Mouse (Mus musculus) intestine, postnatal 0 days (tissue): ENCODE measurements around the gene Cachd1. TPM values are rescaled to one million over a fixed set of nuclear protein-coding genes. Genes with fewer than 3 reads are reported as not detected.

Experiments
- ATAC-seq: fragments of 200-750 bp; cut with Nextera tagmentation; 2 replicates; pipeline ENCODE4 v1.8.0; 2017; ENCODE audit warnings: mild to moderate bottlenecking, moderate TSS enrichment, moderate library complexity
- H3K27ac ChIP-seq: fragments of 300-500 bp; sonication (generic); 2 replicates; pipeline ENCODE4 v1.5.1; 2014; ENCODE audit warnings: mild to moderate bottlenecking, low read depth, low read length, moderate library complexity
- H3K27me3 ChIP-seq: fragments of 300-500 bp; sonication (generic); replicated peaks from 2 replicates; pipeline ENCODE4 v1.6.1; 2014; ENCODE audit warnings: low read length, mixed read lengths; ENCODE audit not compliant: control insufficient read depth, insufficient read depth
- H3K36me3 ChIP-seq: fragments of 300-500 bp; sonication (generic); 2 replicates; pipeline ENCODE4 v1.6.1; 2014; ENCODE audit warnings: mild to moderate bottlenecking, moderate library complexity; ENCODE audit not compliant: control insufficient read depth, insufficient read depth
- H3K4me1 ChIP-seq: fragments of 300-500 bp; sonication (generic); replicated peaks from 2 replicates; pipeline ENCODE4 v1.6.1; 2014; ENCODE audit warnings: antibody characterized with exemption, low read length, mixed read lengths; ENCODE audit not compliant: control insufficient read depth, insufficient read depth
- H3K4me2 ChIP-seq: fragments of 300-500 bp; sonication (generic); replicated peaks from 2 replicates; pipeline ENCODE4 v1.6.1; 2014; ENCODE audit warnings: low read depth, mild to moderate bottlenecking, moderate library complexity
- H3K4me3 ChIP-seq: fragments of 300-500 bp; sonication (generic); 2 replicates; pipeline ENCODE4 v1.5.1; 2014; ENCODE audit warnings: low read depth, low read length
- H3K9ac ChIP-seq: fragments of 300-500 bp; sonication (generic); 2 replicates; pipeline ENCODE4 v1.6.1; 2014; ENCODE audit warnings: mild to moderate bottlenecking, low read depth, low read length
- H3K9me3 ChIP-seq: fragments of 300-500 bp; sonication (generic); 2 replicates; pipeline ENCODE4 v1.6.1; 2016; ENCODE audit warnings: mixed run types; ENCODE audit not compliant: control insufficient read depth
- CTCF ChIP-seq: sonication (generic); IDR thresholded peaks from 2 replicates; pipeline ENCODE4 v1.5.1; 2016; ENCODE audit warnings: low read depth, mild to moderate bottlenecking, control low read depth, antibody characterized with exemption, moderate library complexity
- WGBS: fragments of 180-500 bp; shearing (Covaris S2); extraction: QIAGEN DNeasy Blood & Tissue Kit; methylation state at CpG from one replicate; pipeline ENCODE4 v1.1.7; 2014; 5-methylcytosine and 5-hydroxymethylcytosine counted together
- polyA plus RNA-seq: library from polyadenylated mRNA; unstranded; fragments of >200 nt; fragmentation: Nextera tagmentation; extraction: Ambion mirVana; gene quantifications from 2 replicates; pipeline ENCODE4 v1.2.1, GENCODE M21; 2015

Gene Cachd1
- polyA plus RNA-seq, 1 experiment from 2014 or later = 8.2 TPM

DNA sequence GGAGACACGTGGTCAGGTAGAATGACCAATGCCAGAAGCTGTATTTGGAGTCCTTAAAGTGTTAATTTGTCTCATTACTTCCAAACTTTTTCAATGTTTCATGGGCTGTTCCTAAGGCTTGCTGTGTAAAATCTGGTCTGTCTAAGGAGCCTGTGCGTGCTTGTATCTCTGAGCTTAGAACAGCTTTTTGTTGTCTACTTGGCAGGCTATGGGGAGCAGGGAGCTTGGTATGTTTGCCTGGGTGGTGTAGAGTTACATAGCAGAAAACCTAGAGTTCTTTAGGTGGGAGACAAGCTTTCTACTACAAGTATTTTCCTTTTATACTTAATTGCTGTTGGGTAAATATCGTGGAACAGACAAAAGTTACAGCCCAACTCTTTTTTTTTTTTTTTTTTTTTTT, 150.1 kb downstream of the Cachd1 start:
- H3K27me3 ChIP-seq = no peaks in the 10 kb centered on the region
- H3K9me3 ChIP-seq = no peaks in the 10 kb centered on the region
- no peak for TF ChIP-seq CTCF
- H3K36me3 ChIP-seq = no peaks in the 10 kb centered on the region; the same call in 1 of the 2 replicates
- H3K4me1 ChIP-seq = peaks cover 7% of the 10 kb centered on the region; the same call in 1 of the 2 replicates
- WGBS = 52% methylated on average over 3 of the region's 3 CpGs
- no peak for ATAC-seq
- no peak overlapping the region for H3K4me3 ChIP-seq
- 0 out of 2 replicates have a peak overlapping the region, but pooled peaks have one; percentile 16 for H3K27ac ChIP-seq
- H3K4me2 ChIP-seq = no peak overlapping the region
- H3K9ac ChIP-seq = no peak overlapping the region

DNA sequence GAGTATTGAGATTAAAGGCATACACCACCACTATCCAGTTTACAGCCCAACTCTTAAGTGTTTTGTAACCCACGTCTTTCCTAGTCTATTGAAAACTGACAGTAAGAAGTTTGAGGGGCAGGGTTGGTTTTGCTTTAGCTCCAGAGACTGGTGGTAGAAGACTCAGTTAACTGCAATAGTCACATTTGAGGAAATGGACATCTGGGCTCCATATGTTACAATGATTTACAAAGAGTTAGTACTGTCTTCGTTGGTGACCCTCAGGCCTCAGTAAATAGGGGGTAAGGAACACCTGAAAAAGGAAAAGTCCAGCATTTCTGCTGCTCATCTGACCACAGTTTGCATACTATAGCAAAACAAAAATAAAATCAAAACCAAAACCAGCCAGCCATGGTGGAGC, 150.6 kb downstream of the Cachd1 start:
- no peak for ATAC-seq
- H3K27ac ChIP-seq = no peak overlapping the region
- no peaks in the 10 kb centered on the region; the same call in 1 of the 2 replicates for H3K36me3 ChIP-seq
- TF ChIP-seq CTCF = no peak
- H3K4me3 ChIP-seq = no peak overlapping the region
- WGBS = 58% methylated on average over 2 of the region's 2 CpGs
- H3K9me3 ChIP-seq = no peaks in the 10 kb centered on the region
- no peaks in the 10 kb centered on the region for H3K27me3 ChIP-seq
- H3K9ac ChIP-seq = no peak overlapping the region
- H3K4me2 ChIP-seq = no peak overlapping the region
- H3K4me1 ChIP-seq = peaks cover 7% of the 10 kb centered on the region; the same call in 1 of the 2 replicates

DNA sequence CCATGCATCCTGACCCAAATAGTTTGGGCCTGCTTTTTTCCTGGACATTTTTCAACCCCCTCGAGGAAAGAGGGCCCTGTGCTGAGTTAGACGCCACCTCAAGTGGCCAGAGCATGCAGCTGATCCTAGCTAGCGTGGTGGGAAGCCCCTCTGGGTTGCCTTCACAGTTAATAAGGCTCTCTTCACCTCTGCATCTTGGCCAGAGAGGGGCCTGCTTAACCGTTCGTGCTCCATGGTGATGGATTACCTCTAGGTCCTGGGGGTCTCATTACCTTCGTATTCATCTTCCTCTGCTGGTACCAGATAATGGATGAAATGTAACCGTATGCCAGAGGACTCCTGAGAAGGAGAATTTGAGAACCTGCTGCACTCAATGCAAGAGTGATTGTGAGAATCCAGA, 167.2 kb downstream of the Cachd1 start:
- TF ChIP-seq CTCF = no peak
- no peak overlapping the region for H3K4me3 ChIP-seq
- 72% methylated on average over 7 of the region's 7 CpGs for WGBS
- no peaks in the 10 kb centered on the region for H3K4me1 ChIP-seq
- ATAC-seq = no peak
- H3K9me3 ChIP-seq = no peaks in the 10 kb centered on the region
- H3K27me3 ChIP-seq = no peaks in the 10 kb centered on the region
- H3K36me3 ChIP-seq = no peaks in the 10 kb centered on the region
- no peak overlapping the region for H3K9ac ChIP-seq
- H3K27ac ChIP-seq = no peak overlapping the region
- H3K4me2 ChIP-seq = no peak overlapping the region

DNA sequence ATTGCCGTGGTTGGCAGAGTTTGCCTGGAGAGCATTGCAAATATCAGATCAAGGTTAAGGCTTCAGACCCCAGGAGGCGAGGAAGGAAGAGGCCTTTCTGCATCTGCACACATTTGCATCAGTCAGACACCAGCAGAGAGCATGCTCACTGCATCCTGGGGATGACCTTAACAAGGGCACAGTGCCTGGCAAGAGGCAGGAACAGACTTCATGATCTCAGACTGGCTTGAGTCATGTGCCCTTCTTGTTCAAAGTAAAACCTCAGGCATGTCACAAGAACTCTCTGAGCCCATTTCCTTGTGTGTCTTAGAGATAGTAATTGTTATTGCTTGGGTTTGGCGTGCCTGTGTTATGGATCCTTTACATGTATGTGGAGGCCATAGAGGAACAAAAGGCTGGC, 167.8 kb downstream of the Cachd1 start:
- WGBS = 57% methylated on average over 3 of the region's 3 CpGs

DNA sequence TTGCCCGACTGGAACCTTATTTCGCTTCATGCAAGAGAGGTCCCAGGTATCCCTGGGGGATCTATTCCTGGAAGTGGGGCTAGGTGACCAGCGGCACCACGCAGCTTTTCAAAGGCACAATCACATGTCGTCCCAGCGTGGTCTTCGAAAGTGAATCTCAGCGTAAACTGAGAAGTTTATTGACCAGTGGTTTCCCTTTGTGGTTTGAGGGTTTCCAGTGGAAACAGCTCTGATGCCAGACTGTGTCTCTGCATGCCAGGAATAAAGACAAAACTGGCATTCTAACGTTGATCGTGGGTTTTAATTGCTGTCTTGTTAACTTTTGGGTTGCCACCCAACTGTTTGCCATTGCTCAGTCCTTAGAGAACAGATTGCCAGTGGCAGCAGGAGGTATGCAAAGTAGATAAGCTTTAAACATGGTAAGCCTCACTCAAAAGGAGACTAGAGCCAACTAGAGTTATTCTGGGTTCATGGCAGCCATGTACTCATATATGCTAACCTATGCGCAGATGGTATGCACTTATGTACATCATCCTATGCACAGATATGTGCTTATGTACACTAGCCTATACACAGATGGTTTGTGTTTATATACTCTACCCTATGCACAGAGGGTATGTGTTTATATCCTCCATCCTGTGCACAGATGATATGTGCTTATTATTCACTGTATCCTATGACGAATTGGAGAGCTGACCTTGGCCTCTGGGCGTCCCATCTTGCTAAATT, 168.9 kb downstream of the Cachd1 start:
- no peak for TF ChIP-seq CTCF
- no peaks in the 10 kb centered on the region for H3K36me3 ChIP-seq
- no peaks in the 10 kb centered on the region for H3K9me3 ChIP-seq
- no peak for ATAC-seq
- H3K4me1 ChIP-seq = no peaks in the 10 kb centered on the region
- no peaks in the 10 kb centered on the region for H3K27me3 ChIP-seq
- no peak overlapping the region for H3K9ac ChIP-seq
- no peak overlapping the region for H3K4me2 ChIP-seq
- 85% methylated on average over 13 of the region's 13 CpGs for WGBS
- H3K27ac ChIP-seq = no peak overlapping the region
- H3K4me3 ChIP-seq = no peak overlapping the region

More for the DNA sequence above, 167.8 kb downstream of the Cachd1 start:
- H3K36me3 ChIP-seq = no peaks in the 10 kb centered on the region
- H3K4me3 ChIP-seq = no peak overlapping the region
- TF ChIP-seq CTCF = no peak
- ATAC-seq = no peak
- H3K9me3 ChIP-seq = no peaks in the 10 kb centered on the region
- no peak overlapping the region for H3K9ac ChIP-seq
- no peaks in the 10 kb centered on the region for H3K27me3 ChIP-seq
- no peak overlapping the region for H3K27ac ChIP-seq
- no peak overlapping the region for H3K4me2 ChIP-seq
- H3K4me1 ChIP-seq = no peaks in the 10 kb centered on the region

DNA sequence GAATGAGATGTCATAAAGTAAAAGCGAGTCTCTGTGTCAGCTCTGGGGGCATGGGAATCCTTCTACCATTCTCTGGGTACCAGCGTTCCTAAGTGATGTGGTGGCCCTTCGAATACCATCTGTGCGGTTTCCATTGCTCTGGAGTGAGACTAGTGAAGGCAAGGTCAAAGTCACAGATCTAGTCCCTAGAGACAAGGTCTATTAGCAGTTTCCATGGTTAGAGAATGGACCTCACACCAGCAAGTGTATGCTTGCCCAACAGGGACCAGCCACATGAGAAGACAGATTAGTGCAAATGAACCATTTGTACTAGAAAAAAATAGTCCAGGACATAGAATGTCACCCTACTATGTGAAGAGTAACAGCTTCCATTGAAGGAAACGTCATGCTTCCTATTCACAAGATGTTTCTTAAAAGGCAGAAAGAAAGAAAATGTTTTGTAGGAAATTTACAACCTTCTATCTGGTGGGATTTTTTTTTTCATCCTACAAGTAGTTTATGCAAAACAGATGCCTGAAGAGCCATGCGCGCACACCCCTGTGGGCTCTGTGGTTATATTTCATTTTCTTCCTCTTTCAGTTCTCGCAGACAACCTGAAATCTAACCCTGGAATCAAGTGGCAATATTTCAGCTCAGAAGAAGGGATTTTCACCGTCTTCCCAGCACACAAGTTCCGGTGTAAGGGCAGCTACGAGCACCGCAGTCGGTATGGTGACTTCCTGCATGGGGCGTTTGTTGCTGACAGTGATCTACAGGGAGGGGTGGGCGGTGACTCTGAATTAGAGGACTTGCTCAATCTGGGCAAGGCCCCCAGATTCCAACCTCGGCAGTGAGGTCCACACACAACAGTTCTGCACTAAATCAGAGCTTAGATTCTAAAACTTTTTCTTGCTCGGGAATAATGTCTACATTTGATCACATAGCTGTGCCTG, 172.3 kb downstream of the Cachd1 start:
- Histone ChIP-seq H3K4me1 (no peaks in the 10 kb centered on the region), H3K36me3 (peaks cover 9% of the 10 kb centered on the region; the same call in 1 of the 2 replicates), H3K27me3 (no peaks in the 10 kb centered on the region), H3K4me2 (no peak overlapping the region), H3K4me3 (no peak overlapping the region), H3K9me3 (no peaks in the 10 kb centered on the region), H3K27ac (no peak overlapping the region), H3K9ac (no peak overlapping the region)
- WGBS = 78% methylated on average over 17 of the region's 17 CpGs
- no peak for ATAC-seq
- no peak for TF ChIP-seq CTCF
